Mouse (Mus musculus) C2C12 (cell line): Measurements from ENCODE around the gene Cox5a. TPM values are rescaled to one million over a fixed set of nuclear protein-coding genes. Genes with fewer than 3 reads are reported as not detected.

ENCODE experiments used
- H3K27me3 ChIP-seq: one replicate; pipeline ENCODE4 v1.6.1; 2011; ENCODE audit not compliant: control insufficient read depth, insufficient read depth, insufficient read length
- H3K36me3 ChIP-seq: one replicate; pipeline ENCODE4 v1.6.1; 2011; ENCODE audit not compliant: control insufficient read depth, insufficient read depth
- H3K4me3 ChIP-seq: one replicate; pipeline ENCODE4 v1.5.1; 2011; ENCODE audit warnings: mild to moderate bottlenecking, control low read depth; ENCODE audit not compliant: poor library complexity, insufficient read depth, severe bottlenecking
- H3K79me2 ChIP-seq: one replicate; pipeline ENCODE4 v1.6.1; 2011; ENCODE audit not compliant: control insufficient read depth, insufficient read depth
- H3K79me3 ChIP-seq: one replicate; pipeline ENCODE4 v1.6.1; 2011; ENCODE audit warnings: low read depth, control low read depth
- H3ac ChIP-seq: one replicate; pipeline ENCODE3; 2011; ENCODE audit warnings: low read depth; ENCODE audit not compliant: control insufficient read depth, insufficient read length
- CEBPB ChIP-seq: IDR thresholded peaks from one replicate; pipeline ENCODE4 v1.6.1; 2011; ENCODE audit warnings: low read depth, mild to moderate bottlenecking, control low read depth, moderate library complexity
- CTCF ChIP-seq: IDR thresholded peaks from one replicate; pipeline ENCODE4 v1.5.1; 2011; ENCODE audit not compliant: control insufficient read depth, insufficient read depth, insufficient read length
- FOSL1 ChIP-seq: IDR thresholded peaks from one replicate; pipeline ENCODE4 v1.8.0; 2011; ENCODE audit warnings: mild to moderate bottlenecking, low read length; ENCODE audit not compliant: poor library complexity, insufficient read depth, severe bottlenecking
- MAX ChIP-seq: IDR thresholded peaks from one replicate; pipeline ENCODE4 v1.6.1; 2011; ENCODE audit warnings: mild to moderate bottlenecking, control low read depth
- MYOD1 ChIP-seq: IDR thresholded peaks from one replicate; pipeline ENCODE4 v1.6.1; 2011; ENCODE audit warnings: low read depth; ENCODE audit not compliant: control insufficient read depth, insufficient read length
- MYOG ChIP-seq: IDR thresholded peaks from one replicate; pipeline ENCODE4 v1.6.1; 2011; ENCODE audit not compliant: control insufficient read depth, insufficient read length; ENCODE audit errors: extremely low read depth
- USF1 ChIP-seq: IDR thresholded peaks from one replicate; pipeline ENCODE4 v1.6.1; 2011; ENCODE audit warnings: low read depth, mild to moderate bottlenecking, control low read depth, moderate library complexity
- polyA plus RNA-seq: library from polyadenylated mRNA; unstranded; fragments of >200 nt; fragmentation: generic; extraction: Trizol; gene quantifications from one replicate; pipeline ENCODE4 v1.2.1, GENCODE M21; 2012; ENCODE audit warnings: missing spikeins

The Cox5a gene
- polyA plus RNA-seq, 1 experiment = 630 TPM

GRCm38 (mm10) chr9:57498536-57498935 lies 22.5 kb upstream of the Cox5a start:
- Histone ChIP-seq H3K36me3 (no peaks in the 10 kb centered on the region), H3K79me3 (no peaks in the 10 kb centered on the region), H3K4me3 (no peak overlapping the region), H3K79me2 (no peaks in the 10 kb centered on the region), H3ac (no peak overlapping the region), H3K27me3 (peaks cover 4% of the 10 kb centered on the region)
- TF ChIP-seq MAX (no peak), USF1 (no peak), CTCF (no peak), FOSL1 (no peak)

GRCm38 (mm10) chr9:57501452-57501851 lies 19.6 kb upstream of the Cox5a start:
- Histone ChIP-seq H3K79me2 (no peaks in the 10 kb centered on the region), H3K79me3 (no peaks in the 10 kb centered on the region), H3K27me3 (peaks cover 4% of the 10 kb centered on the region), H3K4me3 (no peak overlapping the region), H3K36me3 (no peaks in the 10 kb centered on the region), H3ac (no peak overlapping the region)
- TF ChIP-seq MYOG (no peak), CEBPB (no peak), CTCF (no peak), MYOD1 (no peak), FOSL1 (no peak), USF1 (no peak), MAX (no peak)

- no peaks in the 10 kb centered on the region for H3K36me3 ChIP-seq
- no peak overlapping the region for H3ac ChIP-seq
- no peaks in the 10 kb centered on the region for H3K79me2 ChIP-seq
- no peak for TF ChIP-seq USF1
- no peak for TF ChIP-seq MAX
- no peak for TF ChIP-seq MYOD1
- no peak for TF ChIP-seq FOSL1
- no peak for TF ChIP-seq MYOG
- TF ChIP-seq CTCF = no peak
- TF ChIP-seq CEBPB = no peak
- peaks cover 4% of the 10 kb centered on the region for H3K27me3 ChIP-seq
- H3K4me3 ChIP-seq = no peak overlapping the region
- no peaks in the 10 kb centered on the region for H3K79me3 ChIP-seq
Observed at GRCm38 (mm10) chr9:57501861-57502260, 19.2 kb upstream of the Cox5a start.

GRCm38 (mm10) chr9:57502911-57503621 lies 18.0 kb upstream of the Cox5a start:
- H3K27me3 ChIP-seq = peaks cover 4% of the 10 kb centered on the region
- no peak overlapping the region for H3ac ChIP-seq
- no peak for TF ChIP-seq FOSL1
- TF ChIP-seq MYOD1 = no peak
- TF ChIP-seq MAX = no peak
- TF ChIP-seq USF1 = no peak
- no peak for TF ChIP-seq CEBPB
- TF ChIP-seq MYOG = no peak
- no peaks in the 10 kb centered on the region for H3K79me3 ChIP-seq
- H3K36me3 ChIP-seq = no peaks in the 10 kb centered on the region
- H3K4me3 ChIP-seq = no peak overlapping the region
- H3K79me2 ChIP-seq = no peaks in the 10 kb centered on the region

GRCm38 (mm10) chr9:57503622-57504380 lies 17.3 kb upstream of the Cox5a start, which contains the start of gene Rpp25:
Rpp25 (plus strand) TSS chr9:57504026.
- Histone ChIP-seq H3K79me2 (no peaks in the 10 kb centered on the region), H3K79me3 (no peaks in the 10 kb centered on the region), H3ac (no peak within 1 kb of the TSS), H3K27me3 (peaks cover 4% of the 10 kb centered on the region), H3K4me3 (no peak within 1 kb of the TSS), H3K36me3 (no peaks in the 10 kb centered on the region)
- TF ChIP-seq USF1 (no peak), FOSL1 (no peak), MYOD1 (no peak), MAX (no peak), CTCF (no peak), CEBPB (no peak), MYOG (no peak)
